Mouse (Mus musculus) olfactory bulb, adult 2 months (tissue): Measurements from ENCODE around the gene Sfrp2.

Source experiments
- CTCF ChIP-seq: fragments of 200-500 bp; IDR thresholded peaks from 2 replicates; pipeline ENCODE4 v1.5.1; 2012; ENCODE audit warnings: low read depth, mild to moderate bottlenecking, low read length, moderate library complexity; ENCODE audit not compliant: insufficient read depth
- POLR2A ChIP-seq: fragments of 200-500 bp; IDR thresholded peaks from 2 replicates; pipeline ENCODE4 v1.6.1; 2012; ENCODE audit warnings: mild to moderate bottlenecking, low read depth, low read length, moderate library complexity; ENCODE audit not compliant: insufficient read depth

DNA sequence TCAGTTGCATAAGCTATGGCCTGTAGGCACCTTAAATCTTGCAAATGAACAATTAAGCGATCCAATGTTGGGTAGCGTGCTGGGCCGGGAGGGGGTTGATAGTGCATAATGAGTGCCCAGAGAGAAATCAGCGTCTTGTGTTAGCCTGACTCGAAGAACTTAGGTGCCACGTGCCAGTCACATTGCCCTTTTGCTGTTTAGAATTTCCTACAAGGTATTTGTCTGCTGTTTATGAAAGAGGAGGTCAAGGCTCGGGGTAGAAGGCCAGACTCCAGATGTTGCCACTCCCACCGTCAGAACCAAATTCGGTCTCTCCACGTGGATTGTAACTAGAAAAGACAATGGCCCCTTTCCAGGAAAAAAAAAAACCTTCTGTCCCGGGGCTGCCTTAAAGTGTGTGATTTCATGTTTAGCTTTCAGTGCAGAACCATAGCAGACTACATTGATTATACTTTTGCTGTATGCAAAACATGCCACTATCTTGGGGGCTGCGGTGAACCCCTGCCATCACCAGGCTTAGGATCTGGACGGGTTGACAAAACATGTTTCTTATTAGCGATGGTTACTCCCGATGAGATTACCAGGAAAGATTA lies 11.0 kb upstream of the Sfrp2 start:
- no peak for TF ChIP-seq POLR2A
- no peak for TF ChIP-seq CTCF
